Mouse (Mus musculus) small intestine, adult 2 months (tissue): ENCODE measurements at regions not wholly inside any gene's neighbourhood (a gene's known extent, or its start where the extent isn't known, plus 50 kb on each side); places are given as distances from the start of the nearest gene placed in this dataset.

ENCODE experiments used
- H3K27ac ChIP-seq: fragments of 200-500 bp; 2 replicates; pipeline ENCODE4 v1.5.1; 2012; ENCODE audit warnings: low read depth, low read length, control low read depth, inconsistent platforms; ENCODE audit not compliant: insufficient read depth
- H3K27me3 ChIP-seq: fragments of 200-500 bp; 2 replicates; pipeline ENCODE4 v1.6.1; 2012; ENCODE audit warnings: mild to moderate bottlenecking, moderate library complexity, low read length, inconsistent platforms; ENCODE audit not compliant: control insufficient read depth, insufficient read depth
- H3K36me3 ChIP-seq: fragments of 200-500 bp; 2 replicates; pipeline ENCODE4 v1.6.1; 2012; ENCODE audit warnings: mild to moderate bottlenecking, low read length, control low read depth, inconsistent platforms; ENCODE audit not compliant: control insufficient read depth, insufficient read depth
- H3K4me1 ChIP-seq: fragments of 200-500 bp; 2 replicates; pipeline ENCODE4 v1.6.1; 2012; ENCODE audit warnings: low read length, inconsistent platforms, mixed read lengths; ENCODE audit not compliant: control insufficient read depth, insufficient read depth, insufficient read length
- H3K4me3 ChIP-seq: fragments of 200-500 bp; 2 replicates; pipeline ENCODE4 v1.5.1; 2012; ENCODE audit warnings: low read depth, mild to moderate bottlenecking, control low read depth, inconsistent platforms, low read length, moderate library complexity
- CTCF ChIP-seq: fragments of 200-500 bp; IDR thresholded peaks from 2 replicates; pipeline ENCODE4 v1.5.1; 2012; ENCODE audit warnings: low read depth, mild to moderate bottlenecking, control low read depth, inconsistent platforms, low read length, moderate library complexity, mixed read lengths; ENCODE audit not compliant: insufficient replicate concordance, insufficient read length; ENCODE audit errors: extremely low read depth
- POLR2A ChIP-seq: fragments of 200-500 bp; IDR thresholded peaks from 2 replicates; pipeline ENCODE4 v1.6.1; 2012; ENCODE audit warnings: low read depth, mild to moderate bottlenecking, control low read depth, inconsistent platforms, low read length, moderate library complexity
- WGBS: fragments of 180-500 bp; shearing (Covaris S2); methylation state at CpG from one replicate; pipeline ENCODE4 v1.1.7; 2018; 5-methylcytosine and 5-hydroxymethylcytosine counted together

GRCm38 (mm10) chr4:142424596-142424995, 185.4 kb upstream of the Kazn start:
- Histone ChIP-seq H3K4me1 (no peaks in the 10 kb centered on the region), H3K4me3 (no peak overlapping the region), H3K27me3 (no peaks in the 10 kb centered on the region), H3K27ac (no peak overlapping the region), H3K36me3 (no peaks in the 10 kb centered on the region)
- WGBS: 71% methylated on average over 3 of the region's 3 CpGs
- TF ChIP-seq CTCF (no peak), POLR2A (no peak)

GRCm38 (mm10) chr4:142420427-142420826, 181.2 kb upstream of the Kazn start:
- H3K27ac ChIP-seq: no peak overlapping the region
- no peaks in the 10 kb centered on the region for H3K27me3 ChIP-seq
- TF ChIP-seq CTCF: no peak
- no peaks in the 10 kb centered on the region for H3K36me3 ChIP-seq
- WGBS: 82% methylated on average over 7 of the region's 7 CpGs
- H3K4me1 ChIP-seq: no peaks in the 10 kb centered on the region
- H3K4me3 ChIP-seq: no peak overlapping the region

GRCm38 (mm10) chr4:142414874-142415273, 175.7 kb upstream of the Kazn start:
- H3K27me3 ChIP-seq: no peaks in the 10 kb centered on the region
- no peaks in the 10 kb centered on the region for H3K4me1 ChIP-seq
- H3K36me3 ChIP-seq: no peaks in the 10 kb centered on the region
- no peak overlapping the region for H3K4me3 ChIP-seq
- TF ChIP-seq POLR2A (no peak), CTCF (no peak)
- WGBS: 68% methylated on average over 5 of the region's 5 CpGs
- H3K27ac ChIP-seq: no peak overlapping the region

- Histone ChIP-seq H3K4me1 (no peaks in the 10 kb centered on the region), H3K27ac (no peak overlapping the region), H3K36me3 (no peaks in the 10 kb centered on the region), H3K27me3 (no peaks in the 10 kb centered on the region), H3K4me3 (no peak overlapping the region)
- 90% methylated on average over 5 of the region's 5 CpGs for WGBS
- TF ChIP-seq CTCF (no peak), POLR2A (no peak)
Observed at GRCm38 (mm10) chr4:142411792-142412191, 172.6 kb upstream of the Kazn start.

- H3K4me1 ChIP-seq: no peaks in the 10 kb centered on the region
- no peaks in the 10 kb centered on the region for H3K27me3 ChIP-seq
- WGBS: 71% methylated on average over 26 of the region's 26 CpGs
- H3K27ac ChIP-seq: no peak overlapping the region
- no peak overlapping the region for H3K4me3 ChIP-seq
- TF ChIP-seq CTCF (no peak), POLR2A (no peak)
- no peaks in the 10 kb centered on the region for H3K36me3 ChIP-seq
Observed at GRCm38 (mm10) chr4:142410596-142411573, 171.7 kb upstream of the Kazn start.

GRCm38 (mm10) chr4:142397858-142398257, 158.7 kb upstream of the Kazn start:
- Histone ChIP-seq H3K27me3 (no peaks in the 10 kb centered on the region), H3K36me3 (no peaks in the 10 kb centered on the region), H3K27ac (no peak overlapping the region), H3K4me1 (no peaks in the 10 kb centered on the region), H3K4me3 (no peak overlapping the region)
- WGBS: 61% methylated on average over 7 of the region's 7 CpGs
- TF ChIP-seq CTCF (no peak), POLR2A (no peak)

GRCm38 (mm10) chr4:142392924-142393323, 153.7 kb upstream of the Kazn start:
- H3K4me1 ChIP-seq: no peaks in the 10 kb centered on the region
- TF ChIP-seq CTCF (peak; percentile 58; the same call in 1 of the 2 replicates), POLR2A (no peak)
- 49% methylated on average over 2 of the region's 2 CpGs for WGBS
- no peaks in the 10 kb centered on the region for H3K27me3 ChIP-seq
- H3K27ac ChIP-seq: no peak overlapping the region
- no peaks in the 10 kb centered on the region for H3K36me3 ChIP-seq
- H3K4me3 ChIP-seq: no peak overlapping the region
